Mouse (Mus musculus): ENCODE results near the gene Fbxo31. TPM values are rescaled to one million over a fixed set of nuclear protein-coding genes. Genes with fewer than 3 reads are reported as not detected.

Fbxo31 gene
- total RNA-seq (2021) (100 to 1,000 TPM in 1 of 2 experiments, 10 to 100 TPM in 1; 96.7 to 124 TPM), polyA plus RNA-seq (2012; rRNA removed) (74.4 and 106 TPM in 2 replicates)
- long read RNA-seq, full-length matches to known transcripts, result 39 of 170 reads
- long read RNA-seq, partial matches to known transcripts, result 7 of 170 reads
- long read RNA-seq, other reads (novel, unspliced or antisense), result 124 of 170 reads

GRCm38 (mm10) chr8:121578676-121579451 lies at the start of gene Fbxo31:
TSS of gene Fbxo31 (minus strand) at chr8:121578806.
- WGBS, result 2% methylated on average over 62 of the region's 63 CpGs
- H3K36me3 ChIP-seq (ENCODE audit: control insufficient read depth, insufficient read depth, low read length), result no peaks in the 10 kb centered on the region
- H3K27me3 ChIP-seq (ENCODE audit: control insufficient read depth, insufficient read depth, low read length), result no peaks in the 10 kb centered on the region
- H3K4me1 ChIP-seq (ENCODE audit: control insufficient read depth, insufficient read depth, low read length), result peaks cover 15% of the 10 kb centered on the region
- H3K79me2 ChIP-seq (replicated peaks; ENCODE audit: control insufficient read depth, insufficient read depth, low read length), result no peaks in the 10 kb centered on the region; the same call in 1 of the 2 replicates
- peak within 1 kb of the TSS; percentile 88 for H3K9ac ChIP-seq (ENCODE audit: low read depth, low read length)
- DNase-seq, result peak; percentile 93 to 94
- H3K4me3 ChIP-seq, result peak within 1 kb of the TSS; percentile 72
- peak within 1 kb of the TSS; percentile 82 for H3K27ac ChIP-seq
- peak; percentile 73; the same call in 1 of the 2 replicates for TF ChIP-seq POLR2A (IDR thresholded peaks at IDR 0.05; ENCODE audit: insufficient read depth, low read depth, low read length)
- TF ChIP-seq CTCF (IDR thresholded peaks at IDR 0.05), result no peak
- peak; percentile 96 for TF ChIP-seq EP300 (IDR thresholded peaks at IDR 0.05; ENCODE audit: insufficient read depth, low read depth, low read length)
- intact Hi-C loops (cut with DNase I), result loop anchor here (1.0 kb wide), 1 partner anchor 32 kb away; no protein-coding TSS in a partner anchor

- Histone ChIP-seq H3K79me2 (replicated peaks; ENCODE audit: control insufficient read depth, insufficient read depth, low read length) (peaks cover 7% of the 10 kb centered on the region), H3K36me3 (ENCODE audit: control insufficient read depth, insufficient read depth, low read length) (peaks cover 10% of the 10 kb centered on the region), H3K27me3 (ENCODE audit: control insufficient read depth, insufficient read depth, low read length) (no peaks in the 10 kb centered on the region), H3K9ac (ENCODE audit: low read depth, low read length) (no peak overlapping the region), H3K4me3 (no peak overlapping the region), H3K27ac (no peak overlapping the region), H3K4me1 (ENCODE audit: control insufficient read depth, insufficient read depth, low read length) (peaks cover 47% of the 10 kb centered on the region)
- DNase-seq, result no peak
- WGBS, result 60% methylated on average over 8 of the region's 8 CpGs
- TF ChIP-seq CTCF (IDR thresholded peaks at IDR 0.05), result no peak
- TF ChIP-seq POLR2A (IDR thresholded peaks at IDR 0.05; ENCODE audit: insufficient read depth, low read depth, low read length), result no peak
- no peak for TF ChIP-seq EP300 (IDR thresholded peaks at IDR 0.05; ENCODE audit: insufficient read depth, low read depth, low read length)
- intact Hi-C loops (cut with DNase I), result loop anchor here (2.0 kb wide), 1 partner anchor 20 kb away; no protein-coding TSS in a partner anchor
Observed at GRCm38 (mm10) chr8:121623043-121623442, 44.4 kb upstream of the Fbxo31 start.

GRCm38 (mm10) chr8:121621879-121622278 lies 43.3 kb upstream of the Fbxo31 start:
- H3K36me3 ChIP-seq (ENCODE audit: control insufficient read depth, insufficient read depth, low read length), result peaks cover 10% of the 10 kb centered on the region
- peaks cover 57% of the 10 kb centered on the region for H3K4me1 ChIP-seq (ENCODE audit: control insufficient read depth, insufficient read depth, low read length)
- H3K27ac ChIP-seq, result no peak overlapping the region
- no peak for DNase-seq
- no peak overlapping the region for H3K9ac ChIP-seq (ENCODE audit: low read depth, low read length)
- peaks cover 9% of the 10 kb centered on the region for H3K79me2 ChIP-seq (replicated peaks; ENCODE audit: control insufficient read depth, insufficient read depth, low read length)
- H3K4me3 ChIP-seq, result no peak overlapping the region
- no peaks in the 10 kb centered on the region for H3K27me3 ChIP-seq (ENCODE audit: control insufficient read depth, insufficient read depth, low read length)
- TF ChIP-seq EP300 (IDR thresholded peaks at IDR 0.05; ENCODE audit: insufficient read depth, low read depth, low read length) (no peak), CTCF (IDR thresholded peaks at IDR 0.05) (peak; percentile 66), POLR2A (IDR thresholded peaks at IDR 0.05; ENCODE audit: insufficient read depth, low read depth, low read length) (no peak)
- intact Hi-C loops (cut with DNase I), result loop anchor here (2.0 kb wide), 1 partner anchor 19 kb away; no protein-coding TSS in a partner anchor
- WGBS, result 39% methylated on average over 1 of the region's 1 CpGs

- Histone ChIP-seq H3K27me3 (ENCODE audit: control insufficient read depth, insufficient read depth, low read length) (no peaks in the 10 kb centered on the region), H3K9ac (ENCODE audit: low read depth, low read length) (peak overlapping the region; percentile 9; the same call in 1 of the 2 replicates), H3K36me3 (ENCODE audit: control insufficient read depth, insufficient read depth, low read length) (peaks cover 10% of the 10 kb centered on the region), H3K27ac (peak overlapping the region; percentile 85), H3K4me1 (ENCODE audit: control insufficient read depth, insufficient read depth, low read length) (peaks cover 51% of the 10 kb centered on the region), H3K4me3 (no peak overlapping the region), H3K79me2 (replicated peaks; ENCODE audit: control insufficient read depth, insufficient read depth, low read length) (peaks cover 8% of the 10 kb centered on the region)
- intact Hi-C loops (cut with DNase I), result no loop called here
- TF ChIP-seq EP300 (IDR thresholded peaks at IDR 0.05; ENCODE audit: insufficient read depth, low read depth, low read length) (no peak), POLR2A (IDR thresholded peaks at IDR 0.05; ENCODE audit: insufficient read depth, low read depth, low read length) (no peak), CTCF (IDR thresholded peaks at IDR 0.05) (no peak)
- DNase-seq, result peak; percentile 51 to 62
- 37% methylated on average over 12 of the region's 12 CpGs for WGBS
Observed at GRCm38 (mm10) chr8:121620801-121621516, 42.4 kb upstream of the Fbxo31 start.

GRCm38 (mm10) chr8:121619401-121619995 lies 40.9 kb upstream of the Fbxo31 start:
- WGBS, result 14% methylated on average over 7 of the region's 7 CpGs
- peaks cover 5% of the 10 kb centered on the region; the same call in 1 of the 2 replicates for H3K79me2 ChIP-seq (replicated peaks; ENCODE audit: control insufficient read depth, insufficient read depth, low read length)
- H3K9ac ChIP-seq (ENCODE audit: low read depth, low read length), result peak overlapping the region; percentile 40
- TF ChIP-seq POLR2A (IDR thresholded peaks at IDR 0.05; ENCODE audit: insufficient read depth, low read depth, low read length) (peak; percentile 81), EP300 (IDR thresholded peaks at IDR 0.05; ENCODE audit: insufficient read depth, low read depth, low read length) (peak; percentile 98), CTCF (IDR thresholded peaks at IDR 0.05) (no peak)
- peak overlapping the region; percentile 85 for H3K27ac ChIP-seq
- H3K36me3 ChIP-seq (ENCODE audit: control insufficient read depth, insufficient read depth, low read length), result peaks cover 10% of the 10 kb centered on the region
- peak; percentile 76 to 86 for DNase-seq
- H3K4me1 ChIP-seq (ENCODE audit: control insufficient read depth, insufficient read depth, low read length), result peaks cover 47% of the 10 kb centered on the region
- intact Hi-C loops (cut with DNase I), result loop anchor here (1.0 kb wide), 1 partner anchor 48 kb away; no protein-coding TSS in a partner anchor
- H3K4me3 ChIP-seq, result no peak overlapping the region
- H3K27me3 ChIP-seq (ENCODE audit: control insufficient read depth, insufficient read depth, low read length), result no peaks in the 10 kb centered on the region

Data from heart, adult 2 months (tissue).